ENCODE assay signal across 12 mouse cellular contexts in genomic region chr5:101384316-101384715, GRCm38 (mm10).
DNase-seq lines count a peak whose midpoint lies in the region.
"Had no signal": no experiment of that assay in that cellular context is flagged by ENCODE, and none has a peak within 500 bp of the region (broad histone marks: within the 10 kb centered on the region; RNA-seq: fewer than 3 reads in every experiment).

No protein-coding gene starts in this region.

- intact Hi-C loops in left cerebral cortex, postnatal 4 days (cut with DNase I): no loop called here
- intact Hi-C loops in left cerebral cortex, postnatal 10 days (cut with DNase I): no loop called here

- peak; percentile 8 for DNase-seq in embryo, embryonic 11 days
- DNase-seq in embryo, embryonic 10.5 days (ENCODE audit: low spot score): no peak
- DNase-seq in left cerebral cortex, postnatal 4 days: peak; percentile 6
- DNase-seq in left cerebral cortex, postnatal 10 days (ENCODE audit: extremely low spot score in 1 of 2, low spot score in 2 of 2): no peak
- peak; percentile 50 for DNase-seq in NIH3T3 (ENCODE audit: low read depth)
- DNase-seq in lung, postnatal 10 days: peak; percentile 11
- no peak for DNase-seq in thymus, postnatal 14 days
- no peak for DNase-seq in neural tube, embryonic 10.5 days (ENCODE audit: extremely low spot score, low spot score)
- DNase-seq: B cell, adult 2 months; kidney, adult 8-10 months; liver, embryonic 13.5 days; right cerebral cortex, postnatal 14 days had no signal

Comparison
In these comparisons a context has a peak if more than half of its experiments do, and no peak if none do; other contexts are left out.
1. DNase-seq: peak in embryo, embryonic 11 days (single experiment), left cerebral cortex, postnatal 4 days (single experiment), NIH3T3 (single experiment) and lung, postnatal 10 days (single experiment); none in embryo, embryonic 10.5 days (single experiment), left cerebral cortex, postnatal 10 days (0 of 2), thymus, postnatal 14 days (single experiment) and neural tube, embryonic 10.5 days (single experiment).